Mouse (Mus musculus) ES-Bruce4 (cell line): ENCODE data around the gene Pus7l. TPM values are rescaled to one million over a fixed set of nuclear protein-coding genes. Genes with fewer than 3 reads are reported as not detected.
A peak's percentile ranks its signal among the peaks of the same experiment; 100 is the strongest.

ENCODE experiments used
- H3K27ac ChIP-seq: 2 replicates; pipeline ENCODE4 v1.5.1; 2012; ENCODE audit warnings: low read length, inconsistent platforms; ENCODE audit not compliant: insufficient read depth
- H3K27me3 ChIP-seq: 2 replicates; pipeline ENCODE4 v1.6.1; 2012; ENCODE audit warnings: mild to moderate bottlenecking, low read length, inconsistent platforms; ENCODE audit not compliant: control insufficient read depth, poor library complexity, insufficient read depth, severe bottlenecking
- H3K36me3 ChIP-seq: 2 replicates; pipeline ENCODE4 v1.6.1; 2012; ENCODE audit warnings: inconsistent platforms, mild to moderate bottlenecking, low read length, moderate library complexity; ENCODE audit not compliant: control insufficient read depth, poor library complexity, insufficient read depth, severe bottlenecking
- H3K4me1 ChIP-seq: one replicate; pipeline ENCODE4 v1.8.1; 2011; ENCODE audit warnings: low read length; ENCODE audit not compliant: control insufficient read depth, insufficient read depth
- H3K4me3 ChIP-seq: 2 replicates; pipeline ENCODE4 v1.5.1; 2011; ENCODE audit warnings: low read depth, mild to moderate bottlenecking, low read length
- H3K9ac ChIP-seq: 2 replicates; pipeline ENCODE4 v1.6.1; 2012; ENCODE audit warnings: low read depth, mild to moderate bottlenecking, inconsistent platforms; ENCODE audit not compliant: poor library complexity, severe bottlenecking
- H3K9me3 ChIP-seq: replicated peaks from 2 replicates; pipeline ENCODE4 v1.6.1; 2012; ENCODE audit warnings: mild to moderate bottlenecking, low read length, inconsistent platforms; ENCODE audit not compliant: control insufficient read depth, poor library complexity, insufficient read depth, severe bottlenecking
- CTCF ChIP-seq: IDR thresholded peaks from one replicate; pipeline ENCODE4 v1.8.1; 2011; ENCODE audit warnings: low read depth, low read length
- EP300 ChIP-seq: IDR thresholded peaks from 2 replicates; pipeline ENCODE4 v1.6.1; 2011; ENCODE audit warnings: low read depth, low read length; ENCODE audit not compliant: insufficient read depth
- POLR2A ChIP-seq: IDR thresholded peaks from one replicate; pipeline ENCODE4 v1.8.1; 2011; ENCODE audit warnings: low read length; ENCODE audit not compliant: insufficient read depth
- polyA plus RNA-seq: library from polyadenylated mRNA; stranded (reverse); fragments of >200 nt; gene quantifications from 2 replicates; pipeline ENCODE4 v1.2.4, GENCODE M21; 2011; ENCODE audit warnings: low read depth; ENCODE audit not compliant: missing spikeins, insufficient read depth, insufficient read length

Gene Pus7l
- polyA plus RNA-seq, 1 experiment, result 7.3 TPM

DNA sequence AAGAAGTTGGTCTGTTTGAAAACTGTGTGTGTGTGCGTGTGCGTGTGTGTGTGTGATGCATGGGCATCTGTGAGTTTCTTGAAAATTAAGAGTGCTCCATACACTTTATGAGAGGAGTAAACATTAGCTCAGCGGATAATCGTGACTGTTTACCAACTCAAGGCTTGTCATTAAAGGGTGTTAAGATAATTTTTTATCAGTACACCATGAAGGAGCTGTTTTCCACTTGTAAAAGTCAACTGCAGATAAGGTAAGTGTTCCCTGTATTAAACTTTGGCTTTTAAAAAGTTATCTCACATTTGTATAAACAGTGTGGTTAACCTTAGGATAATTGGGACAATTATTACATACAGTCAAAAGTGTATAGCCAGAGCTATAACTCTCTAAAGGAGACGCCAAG, 11.0 kb downstream of the Pus7l start:
- no peak for TF ChIP-seq POLR2A
- H3K9me3 ChIP-seq, result no peaks in the 10 kb centered on the region
- H3K9ac ChIP-seq, result no peak overlapping the region
- no peak overlapping the region for H3K4me3 ChIP-seq
- H3K36me3 ChIP-seq, result no peaks in the 10 kb centered on the region; the same call in 1 of the 2 replicates
- H3K4me1 ChIP-seq, result no peaks in the 10 kb centered on the region
- no peaks in the 10 kb centered on the region for H3K27me3 ChIP-seq
- H3K27ac ChIP-seq, result no peak overlapping the region

DNA sequence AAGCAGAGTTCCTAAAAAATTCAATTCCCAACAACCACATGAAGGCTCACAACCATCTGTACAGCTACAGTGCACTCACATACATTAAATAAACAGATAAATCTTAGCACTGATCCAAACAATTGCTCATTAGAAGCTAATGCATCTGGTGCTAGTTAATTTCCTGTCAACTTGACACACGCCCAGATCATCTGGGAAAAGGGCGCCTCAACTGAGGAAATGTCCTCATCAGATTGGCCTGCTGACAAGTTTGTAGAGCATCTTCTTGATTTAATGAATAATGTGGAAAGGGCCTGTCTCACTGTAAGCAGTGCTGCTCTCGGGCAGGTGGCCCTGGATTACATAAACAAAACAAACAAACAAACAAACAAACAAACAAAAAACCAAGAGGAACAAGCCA, 12.8 kb downstream of the Pus7l start:
- Histone ChIP-seq H3K36me3 (no peaks in the 10 kb centered on the region; the same call in 1 of the 2 replicates), H3K4me1 (no peaks in the 10 kb centered on the region), H3K27me3 (no peaks in the 10 kb centered on the region), H3K9ac (no peak overlapping the region), H3K4me3 (no peak overlapping the region), H3K9me3 (no peaks in the 10 kb centered on the region), H3K27ac (no peak overlapping the region)
- TF ChIP-seq CTCF (no peak), EP300 (no peak), POLR2A (no peak)

DNA sequence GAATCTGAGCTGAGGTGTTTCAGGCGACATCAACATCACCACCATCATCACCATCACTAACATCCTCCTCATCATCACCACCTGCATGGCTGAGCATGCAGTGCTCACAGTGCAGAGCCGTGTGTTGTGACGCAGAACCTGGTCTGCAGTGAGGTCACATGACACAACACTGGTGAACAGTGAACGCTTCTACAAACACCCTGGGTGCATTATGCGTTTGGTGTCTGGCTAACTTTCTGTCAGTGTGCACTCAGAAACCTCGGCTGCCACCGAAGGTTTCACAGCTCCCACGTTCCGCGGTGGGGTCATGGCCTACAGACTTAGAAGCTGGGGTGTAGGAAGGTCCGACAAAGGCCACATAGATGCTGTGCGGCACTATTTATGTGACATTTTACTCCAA, 18.4 kb downstream of the Pus7l start:
- TF ChIP-seq POLR2A (no peak), EP300 (no peak), CTCF (no peak)
- H3K27me3 ChIP-seq, result no peaks in the 10 kb centered on the region
- H3K4me3 ChIP-seq, result no peak overlapping the region
- no peak overlapping the region for H3K27ac ChIP-seq
- no peaks in the 10 kb centered on the region for H3K4me1 ChIP-seq
- no peak overlapping the region for H3K9ac ChIP-seq
- no peaks in the 10 kb centered on the region for H3K36me3 ChIP-seq
- H3K9me3 ChIP-seq, result no peaks in the 10 kb centered on the region

DNA sequence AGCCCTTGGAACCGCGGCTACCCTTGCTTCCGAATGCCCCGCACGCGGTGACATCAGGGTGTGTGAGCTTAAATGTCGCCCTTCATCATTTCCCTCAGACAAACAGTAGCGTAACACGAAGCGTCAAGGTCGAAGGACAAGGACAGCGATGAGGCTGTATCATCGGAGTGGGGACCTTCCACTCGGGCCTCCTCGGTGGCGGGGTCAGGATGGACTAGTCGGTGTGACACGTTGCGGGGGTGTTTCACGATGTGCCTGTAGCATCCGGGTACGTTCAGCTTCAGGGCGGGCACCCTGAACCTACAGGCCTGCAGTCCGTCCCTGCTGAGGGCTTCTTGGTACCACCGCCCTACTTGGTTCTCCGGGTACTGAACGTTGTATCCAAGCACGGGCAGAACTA, 20.1 kb downstream of the Pus7l start:
- Histone ChIP-seq H3K4me1 (no peaks in the 10 kb centered on the region), H3K4me3 (peak overlapping the region; percentile 46), H3K9me3 (no peaks in the 10 kb centered on the region), H3K27me3 (no peaks in the 10 kb centered on the region), H3K9ac (no peak overlapping the region), H3K36me3 (no peaks in the 10 kb centered on the region), H3K27ac (no peak overlapping the region)
- no peak for TF ChIP-seq POLR2A
- no peak for TF ChIP-seq CTCF
- no peak for TF ChIP-seq EP300

DNA sequence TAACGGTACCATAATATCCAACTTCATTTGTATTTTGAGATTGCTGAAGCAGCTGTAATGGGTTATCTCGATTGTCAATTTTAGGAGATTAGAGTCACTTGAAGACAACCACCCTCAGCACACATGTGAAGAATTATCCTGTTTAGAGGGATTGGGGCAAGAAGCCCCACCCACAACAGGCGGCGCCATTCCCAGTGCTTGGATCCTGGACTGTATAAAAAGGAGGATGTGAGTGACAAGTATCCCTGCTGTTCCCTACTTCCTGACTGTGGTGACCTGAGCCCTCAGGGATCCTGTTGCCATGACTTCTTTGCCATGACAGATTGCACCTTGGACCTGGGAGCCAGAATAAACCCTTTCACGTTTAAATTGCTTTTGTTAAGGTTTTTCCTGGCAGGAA, 22.4 kb downstream of the Pus7l start:
- no peak overlapping the region for H3K27ac ChIP-seq
- no peak for TF ChIP-seq POLR2A
- TF ChIP-seq CTCF, result no peak
- no peak for TF ChIP-seq EP300
- H3K4me3 ChIP-seq, result no peak overlapping the region
- H3K4me1 ChIP-seq, result no peaks in the 10 kb centered on the region
- no peak overlapping the region for H3K9ac ChIP-seq
- H3K36me3 ChIP-seq, result no peaks in the 10 kb centered on the region
- H3K27me3 ChIP-seq, result no peaks in the 10 kb centered on the region
- no peaks in the 10 kb centered on the region for H3K9me3 ChIP-seq

DNA sequence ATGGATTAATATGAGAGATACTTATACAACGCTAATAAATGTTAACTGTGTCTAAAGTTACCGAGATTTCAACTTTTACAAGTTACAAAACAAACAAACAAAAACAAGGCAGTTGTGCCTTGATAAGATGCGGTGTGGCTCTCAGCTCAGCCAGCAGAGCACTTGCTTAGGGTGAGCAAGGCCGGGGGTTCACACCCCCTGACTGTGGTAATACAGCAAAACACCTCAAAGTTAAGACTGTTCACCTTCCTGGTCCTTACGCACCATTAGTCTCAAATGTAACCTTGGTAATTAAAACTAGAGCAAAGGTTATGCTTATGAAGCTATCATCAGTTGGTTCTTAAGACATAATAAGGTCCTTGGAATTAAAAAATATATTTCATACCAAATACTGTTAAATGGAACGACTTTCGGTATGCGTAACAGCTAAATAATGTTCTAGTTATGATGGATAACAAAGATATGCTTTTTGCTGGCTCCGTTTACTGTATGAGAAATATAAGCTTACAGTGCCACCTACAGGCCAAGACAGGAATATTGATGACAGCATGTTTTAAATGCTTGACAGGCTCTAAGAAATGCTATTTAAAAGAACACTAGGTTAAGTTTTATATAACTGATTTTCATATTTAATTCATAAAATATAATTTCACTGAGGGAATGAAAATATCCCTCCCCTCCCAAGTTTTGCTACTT, 23.0 kb downstream of the Pus7l start:
- no peak overlapping the region for H3K4me3 ChIP-seq
- no peak for TF ChIP-seq EP300
- no peak for TF ChIP-seq POLR2A
- no peaks in the 10 kb centered on the region for H3K27me3 ChIP-seq
- no peak overlapping the region for H3K27ac ChIP-seq
- no peak overlapping the region for H3K9ac ChIP-seq
- no peaks in the 10 kb centered on the region for H3K4me1 ChIP-seq
- H3K36me3 ChIP-seq, result no peaks in the 10 kb centered on the region
- no peaks in the 10 kb centered on the region for H3K9me3 ChIP-seq
